Mouse (Mus musculus): ENCODE data around the gene Clpb. TPM values are rescaled to one million over a fixed set of nuclear protein-coding genes. Genes with fewer than 3 reads are reported as not detected.

The Clpb gene
- polyA plus RNA-seq, 1 experiment from 2014 or later, result 42.4 TPM

DNA sequence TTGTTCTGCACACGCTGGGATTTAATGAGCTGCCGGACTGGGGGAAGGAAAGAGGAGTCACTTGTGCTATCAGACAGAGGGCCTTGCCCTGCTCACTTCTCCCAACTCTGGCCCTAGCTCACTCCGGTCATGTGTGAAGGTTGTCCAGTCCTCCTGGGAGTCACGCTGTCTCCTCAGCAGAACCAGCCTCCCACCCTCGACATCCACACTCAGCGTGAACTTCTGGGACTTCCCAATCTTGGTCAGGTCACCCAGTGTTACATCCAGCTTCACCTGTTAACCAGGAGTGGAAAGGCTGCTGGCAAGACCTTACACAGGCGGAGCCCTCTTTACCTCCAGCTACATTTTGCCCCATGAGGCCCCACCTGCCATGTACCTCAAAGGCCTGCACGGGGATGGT, 168.0 kb downstream of the Clpb start:
- 92% methylated on average over 8 of the region's 8 CpGs for WGBS
- Histone ChIP-seq H3K4me2 (replicated peaks) (no peak overlapping the region), H3K27ac (replicated peaks) (no peak overlapping the region), H3K9ac (replicated peaks) (no peak overlapping the region), H3K9me3 (no peaks in the 10 kb centered on the region), H3K4me3 (no peak overlapping the region), H3K27me3 (no peaks in the 10 kb centered on the region), H3K36me3 (peaks cover 68% of the 10 kb centered on the region), H3K4me1 (peaks cover 19% of the 10 kb centered on the region)
- ATAC-seq (ENCODE audit: low FRiP score, low read depth), result no peak

DNA sequence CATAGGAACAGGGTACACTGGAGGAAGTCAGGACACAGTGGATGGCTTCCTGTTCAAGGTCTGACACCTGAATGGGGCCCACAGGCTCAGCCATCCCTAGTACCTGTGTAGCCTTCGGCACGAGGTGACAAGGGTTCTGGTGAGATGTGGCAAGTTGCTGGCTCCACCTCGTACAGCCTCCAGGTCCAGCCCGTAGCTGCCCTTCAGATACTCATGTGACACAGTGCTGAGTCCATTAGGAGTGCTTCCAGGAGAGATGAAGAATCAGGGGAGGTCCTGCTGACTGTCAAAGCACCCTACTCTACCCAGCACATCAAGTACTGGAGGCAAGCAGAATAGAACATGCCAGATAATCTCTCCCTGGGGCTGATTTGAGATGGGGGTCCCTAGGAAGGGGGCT, 168.9 kb downstream of the Clpb start:
- no peak for ATAC-seq (ENCODE audit: low FRiP score, low read depth)
- Histone ChIP-seq H3K4me3 (no peak overlapping the region), H3K9me3 (no peaks in the 10 kb centered on the region), H3K36me3 (peaks cover 59% of the 10 kb centered on the region), H3K4me1 (peaks cover 19% of the 10 kb centered on the region), H3K4me2 (replicated peaks) (no peak overlapping the region), H3K9ac (replicated peaks) (no peak overlapping the region), H3K27ac (replicated peaks) (no peak overlapping the region), H3K27me3 (no peaks in the 10 kb centered on the region)
- WGBS, result 94% methylated on average over 4 of the region's 4 CpGs

DNA sequence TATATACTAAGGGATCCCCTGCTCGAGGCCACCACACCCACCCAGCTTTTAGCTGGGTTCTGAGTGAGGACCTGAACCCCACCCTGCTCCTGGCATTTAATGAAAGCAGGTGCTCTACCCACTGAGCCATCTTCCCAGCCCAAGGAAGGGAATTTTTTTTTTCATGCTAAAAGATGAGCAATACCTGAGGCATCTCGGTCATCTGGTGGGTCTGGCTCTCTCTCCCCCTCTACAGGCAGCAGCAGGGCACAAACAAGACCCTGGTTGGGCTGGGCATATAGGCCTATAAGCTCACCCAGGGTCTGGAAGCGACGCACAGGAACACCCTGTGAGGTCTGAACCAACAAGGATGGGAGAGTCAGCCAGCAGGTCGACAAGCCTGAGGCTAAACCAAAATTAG, 169.9 kb downstream of the Clpb start:
- no peak overlapping the region; the same call in 1 of the 2 replicates for H3K27ac ChIP-seq (replicated peaks)
- H3K4me2 ChIP-seq (replicated peaks), result no peak overlapping the region
- H3K27me3 ChIP-seq, result no peaks in the 10 kb centered on the region
- H3K9ac ChIP-seq (replicated peaks), result no peak overlapping the region
- H3K36me3 ChIP-seq, result peaks cover 49% of the 10 kb centered on the region
- H3K4me3 ChIP-seq, result no peak overlapping the region
- no peaks in the 10 kb centered on the region for H3K9me3 ChIP-seq
- H3K4me1 ChIP-seq, result peaks cover 22% of the 10 kb centered on the region
- WGBS, result 69% methylated on average over 5 of the region's 5 CpGs
- no peak for ATAC-seq (ENCODE audit: low FRiP score, low read depth)

DNA sequence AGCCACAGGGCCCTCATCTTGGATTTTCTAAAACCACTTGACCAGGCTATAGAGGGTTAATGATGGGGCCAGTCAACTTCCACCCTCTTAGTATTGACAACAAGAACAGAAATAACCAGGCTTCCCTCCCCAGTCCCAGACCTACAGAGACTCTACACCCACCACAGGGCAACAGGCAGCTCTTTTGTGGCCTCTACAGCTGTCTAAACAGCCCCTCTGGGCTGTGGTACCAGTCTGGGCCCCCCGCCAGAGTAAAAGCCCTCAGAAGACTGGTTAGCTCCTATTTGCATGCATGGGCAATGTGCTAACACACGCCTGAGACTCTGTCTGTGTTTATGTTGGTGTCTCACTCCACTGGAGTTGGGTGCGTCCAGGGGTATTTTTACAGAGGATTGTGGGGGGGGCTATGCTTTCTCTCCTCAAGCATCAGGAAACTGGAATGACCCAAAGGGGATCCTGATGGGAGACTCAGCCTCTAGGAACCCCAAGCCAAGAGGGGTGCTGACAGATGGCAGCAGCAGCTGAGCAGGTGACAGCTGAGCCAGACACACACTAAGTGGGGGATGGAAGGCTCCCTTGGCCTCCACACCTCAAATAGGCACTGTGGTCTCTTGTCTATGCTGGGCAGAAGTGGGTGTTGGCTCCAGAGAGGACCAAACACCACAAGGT, 170.6 kb downstream of the Clpb start:
- Histone ChIP-seq H3K4me3 (no peak overlapping the region), H3K4me1 (peaks cover 28% of the 10 kb centered on the region), H3K4me2 (replicated peaks) (peak overlapping the region; percentile 91), H3K9me3 (no peaks in the 10 kb centered on the region), H3K27me3 (no peaks in the 10 kb centered on the region; the same call in 1 of the 2 replicates), H3K36me3 (peaks cover 42% of the 10 kb centered on the region), H3K9ac (replicated peaks) (no peak overlapping the region; the same call in 1 of the 2 replicates), H3K27ac (replicated peaks) (peak overlapping the region; percentile 64)
- no peak for ATAC-seq (ENCODE audit: low FRiP score, low read depth)
- 60% methylated on average over 3 of the region's 3 CpGs for WGBS

DNA sequence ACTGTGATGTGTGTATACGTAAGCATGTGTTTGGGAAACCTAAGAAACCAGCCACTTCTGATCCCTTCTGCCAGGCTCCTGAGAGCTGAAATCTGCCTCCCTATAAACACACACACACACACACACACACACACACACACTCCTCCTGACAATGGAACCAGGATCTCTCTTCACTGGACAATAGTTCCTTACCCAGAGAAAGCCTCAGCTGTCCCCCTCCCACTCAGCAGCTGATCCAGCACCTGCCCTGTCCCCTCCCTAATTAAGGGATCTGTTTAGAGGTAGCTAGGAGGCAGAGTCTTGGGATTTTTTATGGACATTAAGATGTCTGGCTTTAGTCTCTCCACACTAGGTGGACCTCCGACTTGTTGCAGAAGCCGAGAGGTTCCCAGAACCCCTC, 171.5 kb downstream of the Clpb start:
- Histone ChIP-seq H3K4me1 (peaks cover 28% of the 10 kb centered on the region), H3K9ac (replicated peaks) (peak overlapping the region; percentile 11; the same call in 1 of the 2 replicates), H3K27ac (replicated peaks) (peak overlapping the region; percentile 64), H3K4me2 (replicated peaks) (peak overlapping the region; percentile 91), H3K4me3 (peak overlapping the region; percentile 74), H3K27me3 (no peaks in the 10 kb centered on the region; the same call in 1 of the 2 replicates), H3K36me3 (peaks cover 33% of the 10 kb centered on the region), H3K9me3 (no peaks in the 10 kb centered on the region)
- no peak for ATAC-seq (ENCODE audit: low FRiP score, low read depth)
- 61% methylated on average over 3 of the region's 3 CpGs for WGBS

DNA sequence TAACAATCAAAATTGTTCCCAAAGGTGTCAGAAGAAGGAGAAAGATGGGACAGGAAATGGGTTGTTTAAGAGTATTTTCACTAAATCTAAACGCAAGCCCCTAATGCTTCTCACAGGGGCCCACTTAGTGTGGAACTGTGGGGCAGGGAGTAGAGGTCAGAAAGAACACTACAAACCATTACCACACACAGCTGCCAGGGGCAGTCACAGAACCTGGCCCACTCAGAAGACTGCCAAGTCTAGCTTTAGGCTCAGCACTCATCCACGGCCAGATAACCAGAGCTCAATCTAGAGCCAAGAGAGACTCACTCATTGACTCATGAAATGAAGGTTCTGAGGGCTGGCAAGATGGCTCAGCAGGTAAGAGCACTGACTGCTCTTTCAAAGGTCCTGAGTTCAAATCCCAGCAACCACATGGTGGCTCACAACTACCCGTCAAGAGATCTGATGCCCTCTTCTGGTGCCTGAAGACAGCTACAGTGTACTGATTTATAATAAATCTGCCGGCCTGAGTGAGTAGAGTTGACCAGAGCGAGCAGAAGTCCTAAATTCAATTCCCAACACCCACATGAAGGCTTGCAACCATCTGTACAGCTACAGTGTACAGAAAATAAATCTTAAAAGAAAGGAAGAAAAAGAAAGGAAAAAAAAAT, 172.2 kb downstream of the Clpb start:
- peak overlapping the region; percentile 74 for H3K4me3 ChIP-seq
- no peaks in the 10 kb centered on the region; the same call in 1 of the 2 replicates for H3K27me3 ChIP-seq
- no peaks in the 10 kb centered on the region for H3K9me3 ChIP-seq
- H3K4me1 ChIP-seq, result peaks cover 28% of the 10 kb centered on the region
- H3K27ac ChIP-seq (replicated peaks), result peak overlapping the region; percentile 85
- WGBS, result 47% methylated on average over 5 of the region's 5 CpGs
- peak overlapping the region; percentile 91 for H3K4me2 ChIP-seq (replicated peaks)
- H3K36me3 ChIP-seq, result peaks cover 27% of the 10 kb centered on the region
- no peak for ATAC-seq (ENCODE audit: low FRiP score, low read depth)
- peak overlapping the region; percentile 91 for H3K9ac ChIP-seq (replicated peaks)

DNA sequence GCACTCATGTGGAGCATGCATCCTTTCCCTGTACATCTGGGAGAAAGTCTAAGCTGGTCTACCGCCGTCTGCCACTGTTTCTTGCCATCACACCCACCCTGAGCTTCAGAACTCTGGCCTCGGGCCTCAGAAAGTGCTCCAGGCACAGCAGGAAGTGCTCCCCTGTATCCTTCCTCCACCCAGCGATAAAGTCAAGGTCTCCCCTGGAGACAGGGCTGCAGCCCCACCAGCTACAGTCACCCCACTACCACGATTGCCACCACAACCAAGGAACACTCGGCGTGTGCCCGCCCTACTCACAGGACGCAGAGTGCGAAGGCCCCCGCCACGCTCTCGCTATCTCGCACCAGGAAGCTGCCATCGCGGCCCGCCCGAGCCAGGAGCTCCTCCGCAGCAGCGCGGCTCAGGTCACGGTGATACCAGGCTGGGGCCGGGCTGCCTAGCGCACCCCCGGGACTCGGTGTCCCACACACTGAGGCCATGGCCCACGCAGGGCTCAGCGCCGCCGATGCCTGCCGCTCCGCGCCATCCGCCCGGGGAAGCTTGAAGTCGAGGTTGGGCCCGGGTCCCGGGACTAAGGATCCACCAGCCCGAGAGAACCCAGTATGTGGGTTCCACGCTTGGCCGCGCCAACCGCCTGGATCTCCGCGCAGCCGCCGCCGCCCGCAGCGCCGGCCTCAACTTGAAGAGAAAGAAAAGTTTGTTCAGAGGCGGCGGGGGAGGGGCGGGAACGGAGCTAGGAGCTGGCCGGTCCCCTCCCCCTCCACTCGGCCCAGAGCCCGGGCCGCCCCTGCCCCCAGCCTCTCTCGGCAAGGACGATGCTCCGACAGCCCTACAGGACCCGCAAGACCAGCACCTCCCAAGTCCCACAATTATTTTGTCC, 173.1 kb downstream of the Clpb start:
- Histone ChIP-seq H3K4me1 (peaks cover 28% of the 10 kb centered on the region), H3K27me3 (no peaks in the 10 kb centered on the region; the same call in 1 of the 2 replicates), H3K9ac (replicated peaks) (peak overlapping the region; percentile 91), H3K9me3 (no peaks in the 10 kb centered on the region), H3K4me2 (replicated peaks) (peak overlapping the region; percentile 91), H3K4me3 (peak overlapping the region; percentile 74), H3K36me3 (peaks cover 17% of the 10 kb centered on the region), H3K27ac (replicated peaks) (peak overlapping the region; percentile 85)
- under 1% methylated on average over 62 of the region's 63 CpGs for WGBS
- ATAC-seq (ENCODE audit: low FRiP score, low read depth), result peak; percentile 64

DNA sequence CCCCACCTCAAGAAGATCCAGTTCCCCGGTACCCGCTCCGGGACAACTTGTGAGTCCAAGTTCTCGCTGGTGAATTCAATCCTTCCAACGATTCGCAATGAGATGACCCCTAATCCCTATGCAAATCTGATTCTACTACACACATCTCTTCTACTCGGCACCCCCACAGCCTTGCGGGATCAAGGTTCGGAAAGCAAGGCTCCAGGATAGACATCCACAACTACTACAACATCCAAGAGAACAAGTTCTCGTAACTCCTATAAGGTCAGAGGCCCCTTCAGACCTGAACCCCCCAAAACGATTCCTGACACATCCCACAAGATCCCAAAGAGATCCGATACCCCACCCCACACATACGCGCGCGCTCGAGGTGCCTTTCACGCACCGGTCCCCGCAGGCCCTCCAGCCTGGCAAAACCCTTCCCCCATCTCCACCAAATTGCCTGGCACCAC, 173.7 kb downstream of the Clpb start:
- Histone ChIP-seq H3K27me3 (no peaks in the 10 kb centered on the region; the same call in 1 of the 2 replicates), H3K9me3 (no peaks in the 10 kb centered on the region), H3K9ac (replicated peaks) (peak overlapping the region; percentile 91), H3K4me2 (replicated peaks) (peak overlapping the region; percentile 91), H3K27ac (replicated peaks) (peak overlapping the region; percentile 85), H3K4me3 (peak overlapping the region; percentile 74), H3K4me1 (peaks cover 28% of the 10 kb centered on the region), H3K36me3 (peaks cover 11% of the 10 kb centered on the region)
- WGBS, result under 1% methylated on average over 20 of the region's 20 CpGs
- peak; percentile 10; the same call in 1 of the 2 replicates for ATAC-seq (ENCODE audit: low FRiP score, low read depth)

DNA sequence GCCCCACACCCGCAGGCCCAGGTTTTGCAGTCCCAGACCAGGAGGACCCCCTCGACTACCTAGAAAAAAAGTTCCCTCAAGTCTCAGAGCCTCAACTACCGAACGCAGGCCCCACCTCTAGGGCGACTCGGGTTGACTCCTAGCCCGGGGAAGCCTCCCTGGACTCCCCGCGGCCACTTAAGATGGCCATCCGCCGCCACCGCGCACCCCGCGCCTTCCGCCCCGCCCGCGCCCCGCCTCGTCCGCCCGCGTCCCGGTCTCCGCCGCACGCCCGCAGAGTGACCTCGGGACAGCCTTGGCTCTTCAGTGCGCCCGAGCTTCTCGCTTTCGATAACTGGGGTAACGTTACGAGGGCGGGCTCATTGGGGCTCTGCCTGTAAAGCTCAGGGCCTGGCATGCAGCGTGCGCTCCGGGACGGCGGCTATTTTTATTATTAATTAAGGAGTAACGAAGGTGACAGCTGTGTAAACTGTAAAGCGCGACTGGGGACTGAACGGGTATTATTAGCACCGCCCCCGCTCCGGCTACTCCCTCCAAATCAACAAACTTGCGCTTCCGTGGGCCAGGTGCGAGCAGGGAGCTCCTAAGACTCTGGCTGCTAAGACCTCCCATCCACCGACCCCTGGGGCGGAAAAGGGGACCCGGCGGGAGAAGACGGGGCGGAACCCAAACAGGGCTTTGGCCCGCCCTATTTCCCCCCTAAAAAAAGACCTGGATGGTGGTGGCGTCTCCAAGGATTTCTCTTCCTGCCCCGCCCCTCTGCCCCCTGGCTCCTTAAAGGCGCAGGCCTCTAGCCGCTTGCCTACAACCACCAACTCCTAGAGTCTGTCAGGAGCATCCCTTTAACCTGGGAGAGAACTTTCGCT, 174.4 kb downstream of the Clpb start, which contains the start of gene Inppl1:
Gene Inppl1, minus strand, starts transcription at position 624 of the 866 bp plus-strand sequence.
- no peaks in the 10 kb centered on the region; the same call in 1 of the 2 replicates for H3K27me3 ChIP-seq
- under 1% methylated on average over 64 of the region's 64 CpGs for WGBS
- H3K36me3 ChIP-seq, result peaks cover 4% of the 10 kb centered on the region
- H3K9ac ChIP-seq (replicated peaks), result peak within 1 kb of the TSS; percentile 91
- H3K9me3 ChIP-seq, result no peaks in the 10 kb centered on the region
- peak within 1 kb of the TSS; percentile 91 for H3K4me2 ChIP-seq (replicated peaks)
- H3K27ac ChIP-seq (replicated peaks), result peak within 1 kb of the TSS; percentile 85
- peak; percentile 75 for ATAC-seq (ENCODE audit: low FRiP score, low read depth)
- H3K4me1 ChIP-seq, result peaks cover 28% of the 10 kb centered on the region
- peak within 1 kb of the TSS; percentile 74 for H3K4me3 ChIP-seq

DNA sequence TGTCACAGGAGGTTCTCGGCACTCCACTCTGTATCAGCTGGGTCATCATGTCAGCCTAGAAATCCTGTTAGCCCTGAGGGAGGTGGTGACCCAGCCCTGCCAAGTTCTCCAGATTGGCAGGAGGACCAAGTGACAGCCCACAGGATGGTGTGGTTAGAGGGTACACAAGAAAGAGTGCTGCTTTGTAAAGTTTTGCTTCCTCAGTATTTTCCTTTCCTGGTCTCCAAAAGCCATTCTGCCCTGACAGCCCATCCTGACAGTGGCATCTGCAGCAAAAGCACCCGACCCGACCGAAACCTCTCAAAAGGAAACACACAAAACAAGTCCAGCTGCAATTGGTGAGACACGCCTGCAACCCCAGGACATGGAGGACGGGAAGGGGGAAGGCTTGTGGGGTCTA, 180.8 kb downstream of the Clpb start:
- no peaks in the 10 kb centered on the region for H3K36me3 ChIP-seq
- H3K4me2 ChIP-seq (replicated peaks), result no peak overlapping the region
- no peak overlapping the region for H3K4me3 ChIP-seq
- no peaks in the 10 kb centered on the region for H3K4me1 ChIP-seq
- no peak overlapping the region for H3K27ac ChIP-seq (replicated peaks)
- no peaks in the 10 kb centered on the region for H3K27me3 ChIP-seq
- no peak overlapping the region for H3K9ac ChIP-seq (replicated peaks)
- 81% methylated on average over 6 of the region's 6 CpGs for WGBS
- no peaks in the 10 kb centered on the region for H3K9me3 ChIP-seq
- ATAC-seq (ENCODE audit: low FRiP score, low read depth), result no peak
